Mouse (Mus musculus): ENCODE results near the gene Gper1.

DNA sequence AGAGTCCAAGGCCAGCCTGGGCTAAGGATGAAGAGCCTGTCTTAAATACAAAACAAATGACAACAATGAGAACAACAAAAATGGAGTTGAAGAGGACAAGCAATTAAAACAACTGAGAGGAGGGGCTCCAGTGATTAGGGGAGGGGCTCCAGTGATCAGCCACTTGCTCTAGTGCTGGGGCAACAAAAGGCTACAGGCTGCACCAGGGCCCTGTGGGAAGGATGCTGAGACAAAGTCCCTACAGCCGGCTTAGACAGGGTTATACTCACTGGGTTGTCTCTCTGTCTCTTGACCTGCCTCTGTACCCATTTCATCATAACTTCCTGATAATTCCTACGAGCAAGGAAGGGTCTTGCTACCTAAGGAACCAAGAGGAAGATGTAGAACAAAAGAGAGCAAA is 4.8 kb upstream of the Gper1 start:
- TF ChIP-seq POLR2A (IDR thresholded peaks at IDR 0.05; ENCODE audit: borderline replicate concordance, control insufficient read depth, low read depth, low read length) (no peak), CTCF (IDR thresholded peaks at IDR 0.05; ENCODE audit: control insufficient read depth, insufficient read depth, low read length) (no peak)
